Mouse (Mus musculus): ENCODE data around the gene Epha1.
A peak's percentile ranks its signal among the peaks of the same experiment; 100 is the strongest.

The Epha1 gene

DNA sequence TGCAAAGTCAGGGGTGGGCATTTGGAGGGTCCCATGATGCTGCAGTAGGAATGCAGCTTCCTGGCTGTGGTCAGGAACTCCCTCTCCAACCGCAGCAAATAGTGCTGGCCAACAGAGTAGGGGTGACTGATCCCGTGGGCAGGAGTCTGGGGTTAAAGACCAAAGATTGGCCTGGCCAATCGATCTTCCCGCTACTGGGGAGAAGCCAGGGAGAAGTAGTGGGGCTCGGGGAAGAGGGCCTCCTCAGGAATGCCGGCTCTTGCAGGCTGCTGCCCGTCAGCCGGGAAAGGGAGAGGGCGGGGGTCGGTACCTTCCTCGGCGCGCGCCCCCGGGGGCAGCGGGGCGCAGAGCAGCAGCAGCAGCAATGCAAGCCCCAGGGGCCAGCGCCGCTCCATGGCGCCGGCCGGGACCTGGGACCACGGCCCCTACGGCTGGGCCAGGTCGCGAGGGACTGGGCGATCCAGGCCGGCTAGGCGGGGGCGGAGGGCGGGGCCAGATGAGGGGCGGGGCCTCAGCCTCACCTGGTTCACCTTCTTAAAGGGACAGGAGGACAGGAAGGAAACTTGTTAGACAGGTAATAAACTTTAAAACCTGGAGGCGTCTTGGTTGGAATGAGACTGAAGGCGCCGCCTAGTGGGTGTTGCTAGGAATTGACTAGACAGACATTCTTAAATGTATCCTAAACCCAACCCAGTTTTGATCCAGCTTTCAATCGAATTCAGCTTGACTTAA, at the start of gene Epha1:
Epha1 (minus strand) TSS at position 453 of the 732 bp plus-strand sequence.
- peak; percentile 66 for DNase-seq (ENCODE audit: low spot score)

DNA sequence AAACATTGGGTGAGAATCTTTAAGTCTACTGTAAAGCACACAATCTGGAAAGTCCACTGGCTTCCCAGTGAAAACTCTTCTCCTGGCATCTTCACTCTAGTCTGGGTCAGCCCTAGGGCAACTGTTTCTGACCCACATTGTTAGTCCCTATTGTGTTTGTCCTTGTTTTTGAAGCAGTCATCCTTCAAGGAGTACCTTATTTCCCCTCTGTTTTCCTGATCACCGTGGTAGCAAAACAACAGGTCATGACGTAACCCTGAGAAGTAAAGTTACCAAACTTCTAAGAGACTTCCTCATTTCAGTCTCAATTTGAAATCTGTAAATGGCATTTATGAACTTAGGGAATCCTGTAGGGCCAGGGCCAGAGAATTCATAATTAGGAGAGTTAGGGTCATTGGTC, 48.4 kb upstream of the Epha1 start:
- no peak for DNase-seq (ENCODE audit: low spot score)

DNA sequence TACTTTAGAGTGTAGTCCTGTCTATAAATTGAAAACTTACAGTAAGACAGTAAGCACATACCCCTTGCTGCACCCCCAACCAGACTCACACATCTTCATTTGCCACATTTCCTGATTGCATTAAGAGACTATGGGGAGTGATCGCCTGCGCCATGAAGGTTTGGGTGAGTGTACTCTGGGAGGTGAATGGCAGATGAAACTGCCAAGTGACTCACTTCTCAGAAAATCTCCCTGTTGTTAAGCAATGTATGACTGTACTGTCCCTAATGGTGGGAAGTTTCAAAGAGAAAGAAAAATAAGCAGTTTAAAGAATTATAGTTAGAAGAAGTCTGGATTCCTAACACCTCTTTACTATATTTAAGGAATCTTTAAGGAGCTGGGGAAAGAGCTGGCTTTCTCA, 46.4 kb upstream of the Epha1 start:
- DNase-seq (ENCODE audit: low spot score): no peak

DNA sequence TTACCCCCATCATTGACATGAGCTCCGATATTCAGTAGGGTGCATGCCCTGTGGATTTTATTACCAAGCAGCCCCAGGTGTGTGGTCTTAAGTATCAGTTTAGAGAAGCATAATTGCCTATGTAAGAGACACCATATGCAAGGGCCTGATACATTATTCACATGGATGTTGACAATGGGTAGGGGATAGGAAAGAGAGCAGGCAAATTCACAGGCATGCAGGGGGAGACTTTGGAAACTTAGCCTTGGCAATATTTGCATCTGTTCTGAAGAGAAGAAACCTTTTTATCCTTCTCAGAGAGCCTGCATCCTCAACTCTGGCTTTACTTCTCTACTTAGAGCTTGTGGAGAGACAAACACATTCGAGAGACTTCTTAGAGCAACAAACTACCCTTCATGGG, 32.1 kb upstream of the Epha1 start, which contains the start of gene Tas2r135:
Tas2r135 (plus strand) TSS at position 301 of the 400 bp plus-strand sequence.
- DNase-seq (ENCODE audit: low spot score): no peak

DNA sequence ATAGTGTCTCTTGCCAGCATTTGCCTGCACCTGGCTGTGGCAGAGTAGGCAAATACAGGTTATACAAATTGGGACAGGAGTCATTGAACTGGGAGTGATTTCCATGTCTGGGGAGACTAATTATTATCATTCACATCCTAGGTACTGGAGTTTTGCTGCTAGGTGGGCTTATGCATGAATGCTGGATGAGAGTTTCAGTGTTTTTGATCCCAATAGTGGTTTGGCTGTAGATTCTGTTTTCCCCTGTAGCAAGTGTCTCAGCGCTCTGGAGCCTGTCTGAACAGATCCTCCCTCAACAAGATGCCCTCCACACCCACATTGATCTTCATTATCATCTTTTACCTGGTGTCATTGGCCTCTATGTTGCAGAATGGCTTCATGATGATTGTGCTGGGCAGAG, 26.9 kb upstream of the Epha1 start, which contains the start of gene Tas2r143:
Tas2r143 (plus strand) TSS at position 301 of the 400 bp plus-strand sequence.
- no peak for DNase-seq (ENCODE audit: low spot score)

DNA sequence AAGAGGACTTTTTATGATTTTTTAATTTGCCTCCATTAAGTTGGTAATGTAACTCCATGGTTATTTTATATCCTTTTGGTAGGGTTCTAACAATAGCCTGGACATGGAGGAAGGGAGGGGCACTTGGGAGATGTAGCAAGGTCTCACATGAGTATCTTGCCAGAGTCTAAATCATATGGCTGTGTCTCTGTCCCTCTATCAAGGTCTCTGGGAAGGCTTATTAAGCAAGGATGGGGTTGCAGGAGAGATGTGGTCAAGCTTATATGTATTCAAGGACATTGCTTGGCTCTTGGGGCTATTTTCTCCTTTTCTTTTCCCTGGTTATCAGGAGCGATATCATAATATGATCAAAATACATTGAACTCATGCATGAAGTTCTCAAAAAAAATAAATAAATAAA, 25.9 kb upstream of the Epha1 start:
- DNase-seq (ENCODE audit: low spot score): no peak

DNA sequence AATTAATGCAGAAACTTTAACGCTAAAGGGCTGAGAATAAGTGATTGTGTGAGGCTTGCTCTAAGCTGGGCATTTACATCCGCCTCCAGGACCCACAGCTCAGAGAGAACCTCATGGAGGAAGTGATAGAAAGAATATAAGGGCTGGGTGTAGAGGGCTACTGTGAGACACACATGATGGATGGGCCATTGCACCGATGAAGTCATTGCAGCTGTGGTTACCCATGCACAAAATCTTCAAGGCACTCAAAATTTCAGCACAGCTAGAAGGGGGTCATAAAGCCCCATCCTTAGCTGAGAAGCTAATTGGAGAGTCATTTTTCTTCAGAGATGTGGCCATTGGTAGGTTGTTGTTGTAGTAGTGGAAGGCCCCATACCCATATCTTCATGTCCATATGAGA, 25.2 kb upstream of the Epha1 start:
- DNase-seq (ENCODE audit: low spot score): no peak

DNA sequence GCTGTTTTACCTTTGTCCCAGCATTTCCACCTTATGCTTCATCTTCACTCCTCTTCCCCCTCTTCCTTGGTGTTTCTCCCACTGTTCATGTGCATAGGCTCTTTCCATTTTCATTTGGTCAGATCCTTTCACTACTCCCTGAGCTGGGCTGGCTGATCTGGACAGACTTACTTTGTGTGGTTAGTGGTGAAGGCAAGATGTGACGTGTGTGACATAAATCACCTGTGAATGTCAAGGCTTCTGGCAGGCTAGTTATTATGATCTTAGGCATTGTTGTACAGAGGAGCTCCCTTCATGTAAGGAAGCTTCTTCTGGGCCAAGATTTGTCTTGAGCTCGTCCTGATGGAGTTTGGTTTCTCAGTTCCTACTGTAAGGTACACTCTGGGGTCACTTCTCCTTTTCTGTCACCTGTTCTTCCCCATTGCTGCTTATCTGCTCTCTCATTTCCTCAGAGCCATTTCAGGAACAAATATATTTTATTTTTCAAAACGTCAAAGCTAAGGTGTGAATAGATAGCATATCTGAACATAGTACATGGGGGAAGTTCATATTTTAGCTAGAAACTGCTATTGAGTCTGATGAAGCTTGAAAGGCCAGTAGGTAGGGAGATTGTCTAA, 24.1 kb upstream of the Epha1 start:
- DNase-seq (ENCODE audit: low spot score): no peak

DNA sequence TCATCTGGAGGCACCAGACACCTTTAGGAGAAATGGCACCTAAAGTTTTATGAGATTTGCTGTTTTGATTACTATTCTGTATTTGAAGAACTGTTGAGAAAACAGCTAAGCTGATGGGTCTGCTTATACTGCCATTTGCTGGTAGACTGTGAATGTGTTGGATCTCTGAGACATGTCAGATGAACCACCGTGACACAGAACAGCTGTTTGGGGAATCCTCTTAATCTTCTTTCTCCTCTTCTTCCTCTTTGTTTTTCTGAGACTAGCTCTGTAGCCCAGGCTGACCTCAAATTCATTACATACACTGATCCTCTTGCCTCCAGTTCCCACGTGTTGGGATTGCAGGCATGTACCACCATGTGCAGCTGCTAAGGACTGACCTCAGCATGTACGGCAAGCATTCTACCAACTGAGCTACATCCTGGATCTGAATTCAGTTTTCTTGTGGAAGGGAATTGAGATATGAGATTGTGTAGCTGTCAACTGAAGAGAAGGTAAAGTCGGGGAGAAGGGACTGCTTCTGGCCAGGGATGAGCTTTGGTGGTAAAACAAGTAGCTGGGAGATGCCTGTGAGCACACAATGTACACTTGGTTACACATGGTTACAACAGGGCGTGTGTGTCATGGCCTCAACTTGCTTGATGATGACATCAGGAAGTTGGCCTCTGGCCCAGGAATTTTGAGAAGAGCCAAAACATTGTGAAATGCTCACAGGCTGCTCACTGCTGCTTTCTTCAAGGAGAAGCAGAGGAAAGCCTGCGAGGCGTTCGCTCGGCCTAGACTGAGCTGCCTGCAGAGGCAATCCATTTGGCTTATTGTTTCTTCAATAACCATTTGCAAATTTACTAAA, 23.1 kb upstream of the Epha1 start:
- no peak for DNase-seq (ENCODE audit: low spot score)

DNA sequence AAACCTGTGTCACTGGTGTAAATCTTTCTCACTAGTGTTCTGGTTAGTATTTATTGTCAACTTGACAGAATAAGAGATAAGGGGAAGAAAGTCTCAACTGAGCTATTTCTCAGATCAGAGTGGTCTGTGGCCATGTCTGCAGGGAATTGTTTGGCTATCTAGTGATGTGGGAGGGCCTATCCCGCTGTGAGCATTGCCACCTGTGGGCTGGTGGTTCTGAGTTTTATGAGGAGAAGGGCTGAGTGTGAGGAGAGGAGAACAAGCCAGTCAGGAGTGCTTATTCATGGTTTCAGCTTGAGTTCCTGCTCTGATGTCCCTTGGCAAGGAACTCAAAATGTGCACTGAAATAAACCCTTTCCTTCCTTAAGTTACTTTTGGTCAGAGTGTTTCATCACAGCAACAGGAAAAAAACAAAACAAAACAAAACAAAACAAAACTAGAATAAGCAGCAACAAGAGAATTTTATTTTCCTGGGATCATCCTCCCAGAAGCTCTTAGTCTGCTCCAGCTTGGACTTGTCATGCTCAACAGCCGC, 18.8 kb upstream of the Epha1 start:
- peak; percentile 32 for DNase-seq (ENCODE audit: low spot score)

DNA sequence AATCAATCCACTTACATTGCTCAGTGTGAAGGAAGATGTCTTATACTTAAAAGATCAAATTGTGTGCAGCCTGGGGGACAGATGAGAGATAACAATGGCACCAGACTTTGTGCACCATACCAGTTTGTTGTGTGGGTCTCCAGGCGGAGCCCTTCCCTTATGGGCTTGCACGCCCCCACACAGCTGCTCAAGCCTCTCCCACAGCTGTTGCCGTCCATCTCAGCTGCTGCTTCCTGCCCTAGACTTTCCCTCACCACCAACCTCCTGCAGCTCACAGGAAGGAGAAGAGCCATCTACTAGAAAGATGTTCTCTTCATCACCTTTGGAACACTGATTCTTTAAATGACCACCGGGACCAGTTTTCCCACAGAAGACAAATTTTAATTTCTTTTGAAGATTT, 12.6 kb upstream of the Epha1 start:
- DNase-seq (ENCODE audit: low spot score): no peak

DNA sequence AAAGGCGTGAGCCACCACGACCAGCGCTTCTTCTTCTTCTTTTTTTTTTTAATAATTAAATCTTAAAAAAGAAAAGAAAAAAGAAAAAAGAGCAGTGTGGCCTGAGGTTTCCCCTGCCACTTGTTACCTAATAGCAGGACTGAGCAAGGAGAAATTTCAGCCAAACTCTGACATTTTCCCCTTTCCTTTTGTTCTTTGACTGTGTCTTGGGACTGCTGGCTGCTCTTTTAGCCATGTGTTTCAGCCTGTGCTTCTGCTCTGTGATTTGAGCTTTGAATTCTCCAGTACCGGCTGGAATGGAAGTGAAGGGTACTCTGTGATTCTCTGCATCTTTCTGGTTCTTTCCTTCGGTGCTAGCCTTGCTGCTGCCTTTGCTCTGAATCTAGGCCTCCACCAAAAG, 10.3 kb upstream of the Epha1 start:
- DNase-seq (ENCODE audit: low spot score): no peak

DNA sequence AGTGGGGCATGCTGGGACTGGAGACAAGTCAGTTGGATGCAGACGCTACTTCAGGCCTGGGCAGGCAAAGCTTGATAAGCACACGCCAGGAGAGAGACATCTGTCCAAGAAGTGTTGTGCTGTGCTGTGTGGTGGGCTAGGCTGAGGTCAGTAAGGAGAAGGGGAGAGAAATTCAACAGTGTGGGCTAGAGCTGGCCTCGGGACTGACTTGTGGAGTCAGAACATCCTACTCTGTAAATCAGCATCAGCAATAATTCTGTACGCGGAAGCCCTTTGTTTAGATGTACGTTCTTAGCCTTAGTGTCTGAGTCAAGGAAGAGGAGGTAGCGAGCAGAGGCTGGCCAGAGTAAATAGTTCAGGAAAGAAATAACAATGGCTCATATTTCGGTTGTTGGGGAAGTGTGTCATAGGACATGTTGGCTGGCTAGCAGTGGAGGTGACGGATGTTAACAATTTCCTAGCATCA, 8.9 kb upstream of the Epha1 start:
- DNase-seq (ENCODE audit: low spot score): no peak

DNA sequence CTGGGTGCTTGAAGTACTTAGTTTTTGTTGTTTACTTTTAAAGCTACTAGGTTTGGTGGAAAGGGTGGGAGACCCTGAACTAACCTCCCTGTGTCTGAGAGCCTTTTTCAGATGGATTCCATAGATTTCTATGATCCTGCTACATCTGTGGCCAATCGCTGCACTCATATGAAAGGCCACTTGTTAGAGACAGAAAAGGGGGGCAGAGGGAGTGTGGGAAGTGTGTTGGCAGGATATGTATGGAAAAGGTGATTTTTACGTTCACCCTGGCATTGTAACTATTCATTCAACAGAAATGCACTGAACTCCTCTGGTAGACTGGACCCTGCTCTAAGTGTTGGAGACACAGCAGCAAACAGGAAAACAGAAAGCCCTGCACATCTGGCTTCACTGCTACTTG, 8.2 kb upstream of the Epha1 start:
- no peak for DNase-seq (ENCODE audit: low spot score)

DNA sequence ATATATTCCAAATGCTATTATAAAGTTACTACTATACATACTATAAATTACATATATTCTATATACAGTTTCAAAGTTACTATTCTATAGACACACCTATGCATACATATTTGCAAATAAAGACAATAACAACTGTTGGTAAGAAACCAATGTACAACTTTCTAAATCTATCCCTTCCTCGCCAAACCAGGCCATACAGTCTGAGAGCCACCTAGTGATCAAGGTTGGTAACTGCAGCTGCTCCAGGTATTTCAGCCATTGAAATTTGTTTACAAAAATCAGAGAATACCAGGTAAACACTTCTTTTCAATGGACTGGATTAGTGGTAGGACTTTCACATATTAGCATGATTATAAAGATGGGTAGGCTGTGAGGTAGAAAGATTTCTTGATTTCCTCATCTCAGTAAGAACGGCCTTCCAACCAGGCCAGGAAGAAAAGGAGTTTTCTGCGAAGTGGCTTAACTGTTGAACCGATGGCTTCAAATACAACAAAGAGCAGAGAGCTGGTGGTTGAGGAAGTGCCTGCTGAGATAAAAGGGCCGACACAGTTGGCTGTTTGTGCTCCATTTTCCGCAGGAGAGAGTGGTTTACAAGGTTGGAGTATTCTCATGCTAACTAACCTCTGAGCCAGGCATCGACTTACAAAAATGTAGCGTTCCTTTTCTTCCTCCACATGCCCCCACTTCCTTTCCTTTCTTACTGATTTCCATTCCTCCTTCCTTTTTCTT, 7.5 kb upstream of the Epha1 start:
- DNase-seq (ENCODE audit: low spot score): peak; percentile 71

DNA sequence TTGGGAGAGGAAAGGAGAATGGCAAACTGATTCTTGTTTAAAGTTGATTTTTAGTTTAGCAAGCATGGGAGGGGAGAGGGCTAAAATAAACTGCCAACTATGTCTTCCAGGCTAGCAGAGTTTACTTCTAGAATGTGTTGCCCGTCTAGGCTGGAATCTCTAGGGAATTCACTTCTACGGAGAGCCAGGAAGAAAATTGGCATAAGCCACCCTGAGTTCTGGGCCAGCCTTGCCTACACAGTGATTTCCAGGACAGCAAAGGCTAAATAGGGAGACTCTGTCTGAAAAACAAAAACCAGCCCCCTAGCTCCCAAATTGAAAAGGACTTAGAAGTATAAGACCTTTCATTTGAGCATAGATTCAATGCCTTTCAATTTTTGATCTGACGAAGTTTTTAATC, 6.5 kb upstream of the Epha1 start:
- DNase-seq (ENCODE audit: low spot score): no peak

DNA sequence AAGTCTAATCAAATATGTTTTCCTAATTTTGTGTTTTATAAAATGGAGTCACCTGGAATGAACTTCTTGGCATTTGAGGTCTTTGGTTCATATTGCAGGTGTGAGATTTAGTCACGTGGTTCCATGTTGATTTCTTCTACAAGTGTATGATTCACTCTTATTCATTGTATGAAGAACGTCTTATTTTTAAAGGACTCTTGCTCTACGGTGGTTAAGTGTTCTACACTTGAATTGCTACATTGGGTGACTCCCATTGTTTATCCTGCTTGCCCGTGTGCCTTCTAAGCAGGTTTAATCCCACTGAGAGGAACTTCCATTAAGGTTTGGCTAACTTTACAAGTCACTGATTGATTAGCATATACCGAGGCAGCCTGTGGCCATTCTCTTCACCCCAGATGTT, 4.2 kb upstream of the Epha1 start:
- DNase-seq (ENCODE audit: low spot score): no peak

DNA sequence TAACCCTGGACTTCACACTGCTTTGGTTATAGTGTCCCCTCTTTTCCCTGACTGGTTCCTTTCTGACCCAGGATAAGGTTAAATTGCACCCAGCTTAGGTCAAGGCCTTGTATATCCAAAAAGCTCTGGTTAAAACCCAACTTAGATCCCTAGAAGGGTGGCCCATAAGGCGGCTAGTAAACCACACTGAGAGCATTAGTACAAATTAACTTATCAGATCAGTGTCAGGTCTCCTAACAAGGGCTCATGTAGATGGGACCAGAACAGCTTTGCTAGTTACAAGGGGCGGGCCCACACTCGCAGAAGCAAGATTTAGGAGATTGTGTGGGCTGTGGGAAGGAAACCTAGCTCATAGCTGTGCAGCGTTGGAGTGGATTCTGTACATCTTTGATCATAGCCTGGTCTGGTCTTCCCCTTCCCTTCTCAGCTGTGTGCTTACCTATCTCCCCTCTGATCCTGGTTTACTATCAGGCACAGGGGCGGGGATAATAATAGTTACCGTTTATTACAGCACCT, 3.5 kb upstream of the Epha1 start:
- DNase-seq (ENCODE audit: low spot score): no peak

DNA sequence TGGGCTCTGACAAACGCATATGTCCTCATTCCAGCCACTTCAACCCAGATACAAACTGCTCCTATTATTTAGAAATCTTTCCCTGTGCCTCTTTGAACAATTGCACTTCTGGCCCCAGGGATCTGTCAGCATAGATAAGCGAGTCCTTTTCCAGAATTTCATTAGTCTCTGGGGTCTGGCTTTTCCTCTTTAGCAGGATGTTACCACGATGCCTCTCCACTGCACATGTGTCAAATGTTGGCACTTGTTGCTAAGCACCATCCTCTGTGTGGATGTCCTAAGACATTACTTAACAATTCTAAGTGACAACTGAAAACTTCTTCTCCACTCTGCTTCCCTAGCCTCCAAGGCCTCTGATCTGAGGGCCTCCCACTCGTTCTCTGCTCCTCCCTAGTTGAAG, 2.9 kb upstream of the Epha1 start:
- no peak for DNase-seq (ENCODE audit: low spot score)

DNA sequence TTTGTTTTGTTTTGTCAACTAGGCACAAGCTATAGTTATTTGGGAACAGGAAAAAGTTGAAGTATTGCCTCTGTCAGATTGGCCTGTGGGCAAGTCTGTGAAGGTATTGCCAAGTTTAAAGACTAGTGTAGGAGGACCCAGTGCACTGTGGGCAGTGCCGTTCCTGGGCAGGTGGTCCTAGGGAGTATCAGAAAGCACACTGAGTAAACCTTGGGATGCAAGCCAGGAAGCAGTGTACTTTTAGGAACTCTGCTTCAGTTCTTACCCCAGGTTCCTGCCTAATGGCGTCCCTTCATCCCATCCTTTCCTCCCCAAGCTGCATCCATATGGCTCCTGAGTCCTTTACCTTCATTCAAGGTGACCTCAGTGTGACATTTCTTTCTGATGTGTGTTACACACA, 2.1 kb upstream of the Epha1 start:
- no peak for DNase-seq (ENCODE audit: low spot score)

DNA sequence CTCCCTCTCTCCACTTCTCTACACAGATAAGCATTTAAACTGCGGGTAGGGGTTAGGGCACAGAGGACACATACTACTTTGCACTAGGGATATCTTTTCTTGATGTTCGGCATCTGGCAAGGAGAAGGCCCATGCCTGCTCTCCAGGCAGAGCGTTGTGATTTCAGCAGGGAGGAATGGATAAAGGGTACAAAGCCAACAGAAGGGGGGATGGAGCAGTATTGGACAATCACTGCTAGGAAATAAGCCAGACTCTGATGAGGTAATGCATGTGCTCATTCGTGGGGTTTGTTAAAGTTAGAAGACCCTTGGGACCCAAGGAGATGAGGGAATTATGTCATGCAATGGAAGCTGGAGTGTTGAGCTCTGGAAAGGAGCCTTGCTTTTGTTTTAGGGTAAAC, 1.6 kb upstream of the Epha1 start:
- no peak for DNase-seq (ENCODE audit: low spot score)
